Mouse (Mus musculus) ES-E14 (cell line): Measurements from ENCODE around the gene Flnc.

Source experiments
- CHD2 ChIP-seq: IDR thresholded peaks from 2 replicates; pipeline ENCODE4 v1.6.1; 2014; ENCODE audit warnings: mild to moderate bottlenecking, low read depth, low read length, inconsistent platforms
- ZC3H11A ChIP-seq: IDR thresholded peaks from 2 replicates; pipeline ENCODE4 v1.6.1; 2012; ENCODE audit warnings: low read depth, mild to moderate bottlenecking, inconsistent platforms, low read length, borderline replicate concordance
- ZNF384 ChIP-seq: IDR thresholded peaks from 2 replicates; pipeline ENCODE4 v1.6.1; 2012; ENCODE audit warnings: low read depth, low read length, inconsistent platforms

DNA sequence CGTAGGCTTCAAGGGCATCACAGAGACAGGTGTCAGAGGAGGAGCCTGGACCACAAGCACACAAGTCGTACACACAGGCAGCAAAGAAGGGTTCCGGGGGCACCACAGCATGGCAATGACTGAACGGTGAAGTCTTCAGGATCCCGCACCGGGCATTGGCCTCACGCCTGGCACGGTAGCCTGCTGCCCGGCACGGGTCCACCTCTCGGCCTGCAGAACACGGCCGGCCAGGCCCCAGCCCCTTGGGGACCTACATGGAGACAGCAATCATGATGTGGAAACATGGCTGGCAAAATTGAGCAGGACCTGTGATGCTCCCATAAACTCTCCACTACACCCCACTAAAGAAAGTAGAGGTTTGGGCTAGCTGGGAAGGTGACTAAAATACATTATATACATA is 49.6 kb downstream of the Flnc start:
- TF ChIP-seq ZNF384, result no peak
- no peak for TF ChIP-seq CHD2
- TF ChIP-seq ZC3H11A, result no peak
